Mouse (Mus musculus): Measurements from ENCODE around the gene Cpm. TPM values are rescaled to one million over a fixed set of nuclear protein-coding genes. Genes with fewer than 3 reads are reported as not detected.
A peak's percentile ranks its signal among the peaks of the same experiment; 100 is the strongest.

Gene Cpm
- polyA plus RNA-seq, 1 experiment: 6.6 TPM

DNA sequence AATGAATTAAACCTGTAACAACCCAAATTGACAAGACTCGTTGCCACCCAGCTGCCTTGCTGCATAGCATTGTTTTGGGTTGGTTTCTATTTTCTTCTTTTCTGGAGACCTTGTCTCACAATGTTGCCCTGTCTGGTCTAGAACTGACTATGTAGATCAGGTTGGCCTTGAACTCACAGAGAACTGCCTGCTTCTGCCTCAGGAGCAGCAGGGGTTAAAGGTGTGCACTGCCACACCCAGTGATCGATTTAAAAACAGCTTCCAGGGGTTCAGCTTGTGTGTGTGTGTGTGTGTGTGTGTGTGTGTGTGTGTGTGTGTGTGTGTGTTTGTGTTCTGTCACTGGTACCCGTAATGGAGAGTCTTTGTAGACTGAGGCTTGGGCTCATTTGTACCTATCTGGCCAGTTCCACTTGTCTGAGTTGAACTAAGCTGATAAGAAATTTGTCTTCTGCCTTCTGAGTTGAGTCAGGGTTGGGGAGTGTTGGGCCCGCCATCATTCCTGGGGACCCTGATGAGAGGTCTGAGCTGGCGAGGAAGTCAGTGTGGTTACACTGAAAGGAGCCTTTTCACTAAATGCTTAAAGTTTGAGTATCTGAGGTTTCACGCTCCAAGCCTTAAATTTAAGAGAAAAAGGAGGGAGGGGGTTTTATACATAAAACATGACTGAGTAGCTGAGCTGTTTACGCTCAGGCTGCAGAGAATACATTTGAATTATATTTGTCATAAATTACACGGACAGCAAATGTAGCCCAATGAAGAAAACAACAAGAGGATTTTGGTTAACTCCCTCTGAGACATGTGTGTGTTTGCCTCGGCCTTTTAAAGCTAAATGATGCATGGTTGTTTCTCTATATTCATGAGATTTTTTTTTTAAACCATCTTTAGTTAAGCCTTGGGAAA is 36.3 kb downstream of the Cpm start:
- no peak for TF ChIP-seq POLR2A (IDR thresholded peaks at IDR 0.05; ENCODE audit: extremely low read depth, insufficient read depth, low read length)
- TF ChIP-seq CTCF (IDR thresholded peaks at IDR 0.05; ENCODE audit: extremely low read depth, insufficient read depth, low read length): no peak
- no peak overlapping the region for H3K27ac ChIP-seq (ENCODE audit: insufficient read depth, low read length)
- no peaks in the 10 kb centered on the region for H3K4me1 ChIP-seq (ENCODE audit: control insufficient read depth, insufficient read depth, low read length)
- no peak overlapping the region for H3K4me3 ChIP-seq (ENCODE audit: insufficient read depth, low read length)

DNA sequence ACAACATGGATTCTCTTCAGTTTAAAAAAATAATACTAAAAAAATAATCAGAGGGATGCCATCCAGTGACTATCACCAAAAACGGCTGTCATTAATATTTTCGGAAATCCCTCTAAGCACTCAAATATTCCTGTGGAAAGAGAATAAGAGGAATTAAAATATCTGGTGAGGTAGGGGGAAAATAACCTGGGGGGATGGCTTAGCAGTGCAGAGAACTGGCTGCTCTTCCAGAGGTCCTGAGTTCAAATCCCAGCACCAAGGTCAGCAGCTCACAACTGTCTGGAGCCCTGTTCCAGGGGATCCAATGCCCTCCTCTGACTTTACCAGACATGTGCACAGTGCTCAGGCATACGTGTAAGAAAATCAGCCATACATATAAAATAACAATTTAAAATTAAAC is 37.1 kb downstream of the Cpm start:
- no peak overlapping the region for H3K27ac ChIP-seq (ENCODE audit: insufficient read depth, low read length)

GRCm38 (mm10) chr10:117666947-117667630 is 37.8 kb downstream of the Cpm start:
- no peak overlapping the region for H3K4me3 ChIP-seq (ENCODE audit: insufficient read depth, low read length)
- H3K4me1 ChIP-seq (ENCODE audit: control insufficient read depth, insufficient read depth, low read length): no peaks in the 10 kb centered on the region
- TF ChIP-seq CTCF (IDR thresholded peaks at IDR 0.05; ENCODE audit: extremely low read depth, insufficient read depth, low read length): no peak
- no peak for TF ChIP-seq POLR2A (IDR thresholded peaks at IDR 0.05; ENCODE audit: extremely low read depth, insufficient read depth, low read length)

More for the DNA sequence above, 37.1 kb downstream of the Cpm start:
- Histone ChIP-seq H3K4me1 (ENCODE audit: control insufficient read depth, insufficient read depth, low read length) (no peaks in the 10 kb centered on the region), H3K4me3 (ENCODE audit: insufficient read depth, low read length) (no peak overlapping the region)
- TF ChIP-seq POLR2A (IDR thresholded peaks at IDR 0.05; ENCODE audit: extremely low read depth, insufficient read depth, low read length) (no peak), CTCF (IDR thresholded peaks at IDR 0.05; ENCODE audit: extremely low read depth, insufficient read depth, low read length) (no peak)

GRCm38 (mm10) chr10:117667663-117668507 is 38.6 kb downstream of the Cpm start:
- TF ChIP-seq POLR2A (IDR thresholded peaks at IDR 0.05; ENCODE audit: extremely low read depth, insufficient read depth, low read length): no peak
- TF ChIP-seq CTCF (IDR thresholded peaks at IDR 0.05; ENCODE audit: extremely low read depth, insufficient read depth, low read length): no peak
- Histone ChIP-seq H3K4me1 (ENCODE audit: control insufficient read depth, insufficient read depth, low read length) (no peaks in the 10 kb centered on the region), H3K27ac (ENCODE audit: insufficient read depth, low read length) (no peak overlapping the region), H3K4me3 (ENCODE audit: insufficient read depth, low read length) (no peak overlapping the region)

More at GRCm38 (mm10) chr10:117666947-117667630, 37.8 kb downstream of the Cpm start:
- no peak overlapping the region for H3K27ac ChIP-seq (ENCODE audit: insufficient read depth, low read length)

GRCm38 (mm10) chr10:117668546-117669300 is 39.4 kb downstream of the Cpm start:
- Histone ChIP-seq H3K4me3 (ENCODE audit: insufficient read depth, low read length) (no peak overlapping the region), H3K27ac (ENCODE audit: insufficient read depth, low read length) (no peak overlapping the region), H3K4me1 (ENCODE audit: control insufficient read depth, insufficient read depth, low read length) (no peaks in the 10 kb centered on the region)
- no peak for TF ChIP-seq CTCF (IDR thresholded peaks at IDR 0.05; ENCODE audit: extremely low read depth, insufficient read depth, low read length)

DNA sequence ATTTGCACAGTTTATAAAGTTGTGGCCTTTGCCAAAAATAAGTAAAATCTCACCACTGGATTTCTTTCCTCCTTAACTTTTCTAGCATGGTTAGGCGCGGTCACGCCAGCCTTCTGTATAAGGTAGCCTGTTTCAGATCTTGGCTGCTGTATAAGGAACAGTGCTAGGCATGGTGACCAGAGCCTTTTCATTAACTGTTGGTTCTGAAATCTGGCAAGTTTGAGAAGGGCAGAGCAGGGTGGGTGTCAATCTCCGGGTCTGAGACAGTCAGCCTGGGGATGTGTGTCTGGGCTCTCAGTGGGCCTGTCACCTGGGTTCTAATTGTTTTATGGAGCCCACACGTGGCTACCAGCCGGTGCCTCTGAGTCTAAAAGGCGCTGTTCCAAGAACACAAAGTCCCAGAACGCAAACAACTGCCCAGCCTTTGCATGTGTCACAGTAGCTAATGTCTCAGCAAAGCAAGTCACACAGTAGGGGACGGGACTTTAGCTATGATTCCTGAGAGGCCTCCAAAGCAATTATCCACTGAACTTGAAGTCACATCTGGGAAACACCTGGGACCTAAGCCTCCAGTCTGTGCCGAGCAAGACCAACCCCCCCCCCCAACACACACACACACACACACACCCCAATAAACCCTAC is 40.3 kb downstream of the Cpm start:
- no peaks in the 10 kb centered on the region for H3K4me1 ChIP-seq (ENCODE audit: control insufficient read depth, insufficient read depth, low read length)
- TF ChIP-seq POLR2A (IDR thresholded peaks at IDR 0.05; ENCODE audit: extremely low read depth, insufficient read depth, low read length) (no peak), CTCF (IDR thresholded peaks at IDR 0.05; ENCODE audit: extremely low read depth, insufficient read depth, low read length) (no peak)
- peak overlapping the region; percentile 86 for H3K27ac ChIP-seq (ENCODE audit: insufficient read depth, low read length)
- H3K4me3 ChIP-seq (ENCODE audit: insufficient read depth, low read length): no peak overlapping the region

GRCm38 (mm10) chr10:117670092-117670491 is 40.8 kb downstream of the Cpm start:
- no peak overlapping the region for H3K27ac ChIP-seq (ENCODE audit: insufficient read depth, low read length)
- no peak overlapping the region for H3K4me3 ChIP-seq (ENCODE audit: insufficient read depth, low read length)
- no peak for TF ChIP-seq POLR2A (IDR thresholded peaks at IDR 0.05; ENCODE audit: extremely low read depth, insufficient read depth, low read length)
- TF ChIP-seq CTCF (IDR thresholded peaks at IDR 0.05; ENCODE audit: extremely low read depth, insufficient read depth, low read length): no peak
- no peaks in the 10 kb centered on the region for H3K4me1 ChIP-seq (ENCODE audit: control insufficient read depth, insufficient read depth, low read length)

DNA sequence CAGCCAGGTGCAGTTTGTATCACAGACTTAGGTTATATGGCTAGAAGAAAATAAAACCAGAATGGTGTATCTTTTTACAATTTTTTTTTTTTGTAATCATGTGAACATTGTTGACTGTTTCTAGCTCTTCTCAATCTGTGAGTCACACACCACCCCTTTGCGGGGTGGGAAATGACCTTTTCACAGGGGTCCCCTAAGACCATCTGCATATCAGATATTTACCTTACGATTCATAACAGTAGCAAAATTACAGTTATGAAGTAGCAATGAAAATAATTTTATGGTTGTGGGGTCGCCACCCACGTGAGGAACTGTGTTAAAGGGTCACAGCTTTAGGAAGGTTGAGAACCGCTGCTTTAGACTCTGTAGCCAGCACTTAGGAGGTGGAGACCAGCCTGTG is 41.5 kb downstream of the Cpm start:
- Histone ChIP-seq H3K4me3 (ENCODE audit: insufficient read depth, low read length) (no peak overlapping the region), H3K4me1 (ENCODE audit: control insufficient read depth, insufficient read depth, low read length) (no peaks in the 10 kb centered on the region), H3K27ac (ENCODE audit: insufficient read depth, low read length) (no peak overlapping the region)
- TF ChIP-seq POLR2A (IDR thresholded peaks at IDR 0.05; ENCODE audit: extremely low read depth, insufficient read depth, low read length) (no peak), CTCF (IDR thresholded peaks at IDR 0.05; ENCODE audit: extremely low read depth, insufficient read depth, low read length) (no peak)
